Mouse (Mus musculus) midbrain, embryonic 10.5 days (tissue): ENCODE results near the gene Nr2f1. TPM values are rescaled to one million over a fixed set of nuclear protein-coding genes. Genes with fewer than 3 reads are reported as not detected.
A peak's percentile ranks its signal among the peaks of the same experiment; 100 is the strongest.

Experiments used
- DNase-seq: peaks from one replicate; pipeline ENCODE4 v3.0.0-alpha.2; 2017; ENCODE audit warnings: low spot score
- H3K27ac ChIP-seq: fragments of 300-500 bp; sonication (generic); replicated peaks from 2 replicates; pipeline ENCODE4 v1.5.1; 2016; ENCODE audit warnings: mild to moderate bottlenecking
- H3K27me3 ChIP-seq: fragments of 300-500 bp; sonication (generic); 2 replicates; pipeline ENCODE4 v1.6.1; 2016; ENCODE audit warnings: low read depth, mild to moderate bottlenecking; ENCODE audit not compliant: poor library complexity, severe bottlenecking
- H3K36me3 ChIP-seq: fragments of 300-500 bp; sonication (generic); 2 replicates; pipeline ENCODE4 v1.6.1; 2016; ENCODE audit warnings: mild to moderate bottlenecking, moderate library complexity
- H3K4me1 ChIP-seq: fragments of 300-500 bp; sonication (generic); 2 replicates; pipeline ENCODE4 v1.6.1; 2016
- H3K4me3 ChIP-seq: fragments of 300-500 bp; sonication (generic); 2 replicates; pipeline ENCODE4 v1.5.1; 2016; ENCODE audit warnings: mild to moderate bottlenecking, moderate library complexity
- H3K9me3 ChIP-seq: fragments of 300-500 bp; sonication (generic); replicated peaks from 2 replicates; pipeline ENCODE4 v1.6.1; 2016; ENCODE audit warnings: mild to moderate bottlenecking
- WGBS: fragments of 180-500 bp; shearing (Covaris S2); methylation state at CpG from one replicate; pipeline ENCODE4 v1.1.7; 2016; 5-methylcytosine and 5-hydroxymethylcytosine counted together
- polyA plus RNA-seq: library from polyadenylated mRNA; unstranded; fragments of >200 nt; fragmentation: Nextera tagmentation; extraction: Ambion mirVana; gene quantifications from 2 replicates; pipeline ENCODE4 v1.2.1, GENCODE M21; 2016

Gene Nr2f1
- polyA plus RNA-seq, 1 experiment from 2014 or later: 57.4 TPM

DNA sequence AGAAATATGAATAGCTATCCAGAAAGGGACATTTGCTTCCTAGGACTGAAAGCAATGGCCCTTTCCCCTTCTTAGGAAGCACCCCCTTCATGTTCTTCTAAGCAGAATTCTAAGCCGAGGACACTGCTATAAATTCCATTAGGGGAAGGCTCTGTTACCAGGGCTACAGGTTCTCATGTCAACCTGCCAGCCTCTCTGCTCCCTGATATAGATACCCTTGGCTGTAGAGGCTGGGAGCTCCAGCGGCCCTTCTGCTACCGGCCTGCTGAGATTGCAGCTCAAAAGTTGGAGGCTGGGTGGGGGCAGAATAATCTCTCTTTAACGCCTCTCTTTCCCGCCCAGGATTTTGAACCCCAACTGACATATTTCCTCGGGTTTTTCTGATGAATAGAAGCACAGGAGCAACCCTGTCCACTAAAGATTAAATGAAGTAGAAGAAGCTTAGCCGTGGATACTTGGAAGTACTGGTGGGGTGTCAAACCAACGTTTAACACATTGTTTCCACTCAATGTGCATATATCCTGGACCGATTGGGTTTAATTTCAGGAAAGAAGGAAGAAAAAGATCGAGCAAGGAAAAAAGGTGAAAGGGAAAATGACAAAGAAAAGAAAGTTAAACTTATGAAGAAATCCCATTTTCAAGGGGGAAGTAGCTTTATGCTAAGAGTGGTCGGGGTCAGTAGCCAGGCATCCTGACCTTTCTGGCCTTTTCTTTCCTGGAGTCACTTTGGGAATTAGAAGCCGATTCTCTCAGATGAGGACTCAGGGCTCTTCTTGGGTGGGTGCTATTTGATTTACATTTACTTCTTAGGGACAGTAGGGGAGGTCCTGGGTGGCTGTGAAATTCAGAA lies 8.5 kb upstream of the Nr2f1 start:
- Histone ChIP-seq H3K9me3 (no peaks in the 10 kb centered on the region), H3K27ac (peak overlapping the region; percentile 89), H3K4me1 (peaks cover 93% of the 10 kb centered on the region), H3K27me3 (peaks cover 47% of the 10 kb centered on the region), H3K36me3 (no peaks in the 10 kb centered on the region), H3K4me3 (peak overlapping the region; percentile 59)
- WGBS: 2% methylated on average over 12 of the region's 12 CpGs
- DNase-seq: peak; percentile 80

- Histone ChIP-seq H3K9me3 (no peaks in the 10 kb centered on the region), H3K27ac (peak overlapping the region; percentile 89), H3K27me3 (peaks cover 37% of the 10 kb centered on the region), H3K4me3 (peak overlapping the region; percentile 59), H3K36me3 (no peaks in the 10 kb centered on the region), H3K4me1 (peaks cover 89% of the 10 kb centered on the region)
- no peak for DNase-seq
- WGBS: 12% methylated on average over 7 of the region's 7 CpGs
These were observed 7.4 kb upstream of the Nr2f1 start for GRCm38 (mm10) chr13:78206891-78207430.

GRCm38 (mm10) chr13:78205426-78205825 lies 5.9 kb upstream of the Nr2f1 start:
- Histone ChIP-seq H3K9me3 (no peaks in the 10 kb centered on the region), H3K27me3 (peaks cover 21% of the 10 kb centered on the region; the same call in 1 of the 2 replicates), H3K4me3 (peak overlapping the region; percentile 96; the same call in 1 of the 2 replicates), H3K36me3 (no peaks in the 10 kb centered on the region), H3K4me1 (peaks cover 76% of the 10 kb centered on the region), H3K27ac (peak overlapping the region; percentile 99)
- DNase-seq: no peak

- WGBS: under 1% methylated on average over 37 of the region's 37 CpGs
- peaks cover 57% of the 10 kb centered on the region for H3K4me1 ChIP-seq
- H3K27ac ChIP-seq: peak overlapping the region; percentile 99
- peaks cover 16% of the 10 kb centered on the region; the same call in 1 of the 2 replicates for H3K27me3 ChIP-seq
- DNase-seq: peak; percentile 89
- H3K36me3 ChIP-seq: no peaks in the 10 kb centered on the region
- H3K4me3 ChIP-seq: peak overlapping the region; percentile 96
- no peaks in the 10 kb centered on the region for H3K9me3 ChIP-seq
These were observed 3.9 kb upstream of the Nr2f1 start for GRCm38 (mm10) chr13:78203348-78204061.

GRCm38 (mm10) chr13:78202574-78203347 lies 3.2 kb upstream of the Nr2f1 start:
- Histone ChIP-seq H3K27ac (peak overlapping the region; percentile 99), H3K4me3 (peak overlapping the region; percentile 96), H3K36me3 (peaks cover 3% of the 10 kb centered on the region), H3K4me1 (peaks cover 49% of the 10 kb centered on the region), H3K9me3 (no peaks in the 10 kb centered on the region), H3K27me3 (peaks cover 16% of the 10 kb centered on the region; the same call in 1 of the 2 replicates)
- DNase-seq: no peak
- WGBS: under 1% methylated on average over 47 of the region's 47 CpGs

DNA sequence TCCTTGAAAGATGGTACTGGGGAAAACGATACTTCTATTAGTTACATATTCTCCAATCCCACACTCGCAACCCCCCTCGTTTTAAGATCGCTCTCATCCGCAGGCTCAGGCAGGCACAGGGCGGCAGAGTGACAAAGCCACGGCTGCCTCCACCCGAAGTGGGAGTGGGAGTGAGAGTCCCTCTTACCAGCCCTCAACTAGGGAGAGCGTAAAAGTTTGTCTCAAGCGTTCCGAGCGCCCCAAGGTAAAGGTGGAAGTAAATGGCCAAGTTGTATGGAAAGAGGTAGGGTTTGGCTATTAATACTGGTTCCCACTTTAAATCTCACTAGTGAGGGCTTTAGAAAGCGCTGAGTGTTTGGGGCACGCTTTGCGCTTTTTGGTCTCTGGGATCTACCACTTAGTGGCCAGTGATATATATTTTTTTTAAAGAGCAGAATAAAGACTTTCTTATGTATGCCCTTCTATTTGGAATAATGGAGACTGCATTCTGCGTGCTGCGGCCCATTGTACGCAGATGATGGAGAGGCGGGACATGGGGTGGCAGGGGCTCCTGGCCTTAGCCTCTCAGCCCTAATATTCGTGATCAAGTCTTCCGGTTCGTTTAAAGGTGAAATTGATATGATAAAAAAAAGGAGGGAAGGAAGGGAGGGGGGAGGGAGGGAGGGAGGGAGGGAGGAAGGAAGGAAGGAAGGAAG lies 2.5 kb upstream of the Nr2f1 start:
- under 1% methylated on average over 22 of the region's 22 CpGs for WGBS
- Histone ChIP-seq H3K4me1 (peaks cover 42% of the 10 kb centered on the region), H3K36me3 (peaks cover 5% of the 10 kb centered on the region), H3K27me3 (peaks cover 16% of the 10 kb centered on the region; the same call in 1 of the 2 replicates), H3K9me3 (no peaks in the 10 kb centered on the region), H3K4me3 (peak overlapping the region; percentile 96), H3K27ac (peak overlapping the region; percentile 99)
- no peak for DNase-seq

- H3K36me3 ChIP-seq: peaks cover 5% of the 10 kb centered on the region
- no peaks in the 10 kb centered on the region for H3K9me3 ChIP-seq
- under 1% methylated on average over 28 of the region's 30 CpGs for WGBS
- DNase-seq: peak; percentile 94
- H3K27me3 ChIP-seq: peaks cover 15% of the 10 kb centered on the region; the same call in 1 of the 2 replicates
- H3K4me3 ChIP-seq: peak overlapping the region; percentile 96
- H3K4me1 ChIP-seq: peaks cover 34% of the 10 kb centered on the region
- peak overlapping the region; percentile 99 for H3K27ac ChIP-seq
These were observed 1.7 kb upstream of the Nr2f1 start for GRCm38 (mm10) chr13:78200991-78201870.

DNA sequence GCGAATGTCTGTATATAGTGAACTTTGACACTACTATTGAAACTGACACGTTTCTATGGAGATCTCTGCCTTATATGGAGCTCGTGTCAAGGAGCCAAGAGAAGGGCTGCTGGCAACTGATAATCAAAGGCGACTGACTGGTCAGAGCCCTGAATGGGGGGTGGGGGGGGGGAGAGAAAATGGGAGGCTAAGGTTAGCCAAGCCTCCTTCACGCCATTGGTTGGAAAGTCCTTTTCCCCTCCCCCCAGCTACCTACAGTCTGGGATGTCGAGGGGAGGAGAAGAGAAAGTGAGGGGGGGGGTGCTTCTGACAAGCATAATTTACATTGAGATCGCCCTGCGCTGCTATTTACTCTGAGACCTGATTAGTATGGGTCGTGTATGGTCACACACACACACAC lies 850 bp upstream of the Nr2f1 start:
- H3K27ac ChIP-seq: peak overlapping the region; percentile 99
- 0% methylated on average over 8 of the region's 9 CpGs for WGBS
- peaks cover 12% of the 10 kb centered on the region for H3K36me3 ChIP-seq
- peaks cover 15% of the 10 kb centered on the region for H3K27me3 ChIP-seq
- peak; percentile 91 for DNase-seq
- peak overlapping the region; percentile 96 for H3K4me3 ChIP-seq
- H3K9me3 ChIP-seq: no peaks in the 10 kb centered on the region
- peaks cover 29% of the 10 kb centered on the region for H3K4me1 ChIP-seq

DNA sequence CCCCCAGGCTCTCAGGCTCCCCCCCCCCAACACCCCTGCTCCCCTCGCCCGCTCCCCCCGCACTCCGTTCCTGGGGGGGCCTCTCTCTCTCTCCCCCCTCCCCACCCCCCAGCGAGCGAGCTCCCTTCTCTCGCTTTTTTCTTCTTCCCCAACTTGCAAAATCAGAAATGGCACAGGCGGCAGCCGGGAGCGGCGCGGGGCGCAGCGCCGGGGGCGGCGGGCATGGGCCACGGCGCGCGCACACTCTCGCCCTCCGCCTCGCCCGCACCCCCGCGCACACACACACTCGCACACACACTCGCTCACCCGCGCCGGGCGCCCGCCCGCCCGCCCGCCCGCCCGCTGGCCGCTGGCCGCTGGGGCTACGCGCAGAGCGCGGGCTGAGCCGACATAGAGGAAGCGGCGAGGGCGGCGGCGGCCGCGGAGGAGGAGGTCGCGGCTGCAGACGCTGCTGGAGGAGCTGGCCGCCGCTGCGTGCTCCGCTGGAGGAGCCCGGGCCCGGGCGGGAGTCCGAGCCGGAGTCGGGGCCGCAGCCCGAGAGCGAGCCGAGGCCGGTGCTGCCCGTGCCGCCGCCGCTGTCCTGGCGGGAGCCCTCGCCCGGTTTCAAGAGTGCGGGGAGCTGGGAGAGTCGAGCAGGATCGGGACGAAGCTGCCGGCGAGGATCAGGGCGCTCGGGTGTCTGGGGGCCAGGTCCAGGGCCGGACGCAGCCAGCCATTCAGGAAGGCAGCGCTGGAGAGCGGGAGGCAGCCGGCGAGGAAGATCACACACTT lies 501 bp downstream of the Nr2f1 start:
- H3K27ac ChIP-seq: peak overlapping the region; percentile 99
- peak overlapping the region; percentile 96 for H3K4me3 ChIP-seq
- H3K36me3 ChIP-seq: peaks cover 25% of the 10 kb centered on the region
- peaks cover 28% of the 10 kb centered on the region for H3K4me1 ChIP-seq
- peaks cover 22% of the 10 kb centered on the region for H3K27me3 ChIP-seq
- under 1% methylated on average over 74 of the region's 92 CpGs for WGBS
- DNase-seq: peak; percentile 77
- H3K9me3 ChIP-seq: no peaks in the 10 kb centered on the region

DNA sequence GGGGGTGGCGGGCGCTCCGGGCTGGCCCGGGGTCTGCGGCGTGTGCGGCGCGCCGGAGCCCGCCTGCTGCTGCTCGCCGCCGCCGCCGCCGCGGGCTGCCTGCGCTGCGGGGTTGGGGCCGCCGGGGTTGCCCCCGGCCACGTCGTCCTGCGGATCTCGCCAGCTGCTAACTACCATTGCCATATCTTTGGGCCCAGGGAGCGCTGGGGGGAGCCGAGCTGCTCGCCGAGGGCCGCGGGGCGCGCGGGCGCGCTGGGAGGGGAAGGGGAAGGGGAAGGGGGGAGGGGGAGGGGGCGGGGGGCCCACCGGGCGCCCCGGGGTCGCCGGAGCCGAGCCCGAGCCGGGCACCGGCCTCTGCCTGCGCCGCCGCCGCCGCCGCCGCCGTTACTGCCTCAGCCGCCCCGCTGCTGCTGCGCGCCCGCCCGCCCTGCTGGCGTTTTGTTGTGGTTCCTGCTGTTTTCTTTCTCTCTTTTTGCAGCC lies 1.1 kb downstream of the Nr2f1 start:
- H3K27ac ChIP-seq: peak overlapping the region; percentile 99
- no peaks in the 10 kb centered on the region for H3K9me3 ChIP-seq
- peaks cover 28% of the 10 kb centered on the region for H3K27me3 ChIP-seq
- peaks cover 31% of the 10 kb centered on the region for H3K36me3 ChIP-seq
- H3K4me1 ChIP-seq: peaks cover 24% of the 10 kb centered on the region
- 0% methylated on average over 45 of the region's 63 CpGs for WGBS
- H3K4me3 ChIP-seq: peak overlapping the region; percentile 96
- no peak for DNase-seq
